Mouse (Mus musculus) embryonic facial prominence, embryonic 12.5 days (tissue): ENCODE results near the gene Mrps21. TPM values are rescaled to one million over a fixed set of nuclear protein-coding genes. Genes with fewer than 3 reads are reported as not detected.
"Not testable (repeated sequence)": the region's sequence is repeated elsewhere in the genome, so short reads cannot be mapped to it uniquely, and the experiment has no call there.

Source experiments
- ATAC-seq: fragments of 200-750 bp; cut with Nextera tagmentation; 2 replicates; pipeline ENCODE4 v1.8.0; 2017; ENCODE audit not compliant: insufficient number of reproducible peaks, insufficient read depth, low FRiP score, low TSS enrichment
- H3K27ac ChIP-seq: fragments of 300-500 bp; sonication (generic); 2 replicates; pipeline ENCODE4 v1.5.1; 2016; ENCODE audit warnings: mild to moderate bottlenecking
- H3K27me3 ChIP-seq: fragments of 300-500 bp; sonication (generic); 2 replicates; pipeline ENCODE4 v1.6.1; 2016; ENCODE audit warnings: mild to moderate bottlenecking, moderate library complexity
- H3K36me3 ChIP-seq: fragments of 300-500 bp; sonication (generic); 2 replicates; pipeline ENCODE4 v1.6.1; 2016; ENCODE audit warnings: mild to moderate bottlenecking
- H3K4me1 ChIP-seq: fragments of 300-500 bp; sonication (generic); 2 replicates; pipeline ENCODE4 v1.6.1; 2016
- H3K4me2 ChIP-seq: fragments of 300-500 bp; sonication (generic); replicated peaks from 2 replicates; pipeline ENCODE4 v1.6.1; 2016; ENCODE audit warnings: mild to moderate bottlenecking, moderate library complexity
- H3K4me3 ChIP-seq: fragments of 300-500 bp; sonication (generic); 2 replicates; pipeline ENCODE4 v1.5.1; 2016; ENCODE audit warnings: mild to moderate bottlenecking
- H3K9ac ChIP-seq: fragments of 300-500 bp; sonication (generic); 2 replicates; pipeline ENCODE4 v1.6.1; 2016; ENCODE audit warnings: mild to moderate bottlenecking, moderate library complexity
- H3K9me3 ChIP-seq: fragments of 300-500 bp; sonication (generic); 2 replicates; pipeline ENCODE4 v1.6.1; 2016; ENCODE audit warnings: mild to moderate bottlenecking, moderate library complexity
- WGBS: fragments of 180-500 bp; shearing (Covaris S2); methylation state at CpG from one replicate; pipeline ENCODE4 v1.1.7; 2016; 5-methylcytosine and 5-hydroxymethylcytosine counted together
- polyA plus RNA-seq: library from polyadenylated mRNA; unstranded; fragments of >200 nt; fragmentation: Nextera tagmentation; extraction: Ambion mirVana; gene quantifications from 2 replicates; pipeline ENCODE4 v1.2.1, GENCODE M21; 2016

Gene Mrps21
- polyA plus RNA-seq, 1 experiment from 2014 or later = 332 TPM

DNA sequence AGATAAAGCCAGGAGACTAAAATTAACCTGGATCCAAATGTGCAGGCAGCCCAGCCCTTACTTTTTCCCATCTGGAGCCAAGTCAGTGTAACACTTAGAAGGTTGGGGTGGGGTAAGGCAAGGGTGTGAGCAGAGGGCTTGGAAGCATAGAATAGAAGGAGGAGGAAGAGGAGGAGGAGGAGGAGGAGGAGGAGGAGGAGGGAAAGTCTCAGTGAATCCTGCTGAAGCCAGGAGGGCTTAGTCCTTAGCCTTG, 31.0 kb upstream of the Mrps21 start:
- Histone ChIP-seq H3K4me1 (peaks cover 36% of the 10 kb centered on the region), H3K9me3 (no peaks in the 10 kb centered on the region), H3K27ac (peak overlapping the region; percentile 36; the same call in 1 of the 2 replicates), H3K9ac (peak overlapping the region; percentile 15; the same call in 1 of the 2 replicates), H3K36me3 (peaks cover 13% of the 10 kb centered on the region), H3K4me3 (no peak overlapping the region), H3K27me3 (no peaks in the 10 kb centered on the region), H3K4me2 (peak overlapping the region; percentile 87)
- ATAC-seq = no peak

DNA sequence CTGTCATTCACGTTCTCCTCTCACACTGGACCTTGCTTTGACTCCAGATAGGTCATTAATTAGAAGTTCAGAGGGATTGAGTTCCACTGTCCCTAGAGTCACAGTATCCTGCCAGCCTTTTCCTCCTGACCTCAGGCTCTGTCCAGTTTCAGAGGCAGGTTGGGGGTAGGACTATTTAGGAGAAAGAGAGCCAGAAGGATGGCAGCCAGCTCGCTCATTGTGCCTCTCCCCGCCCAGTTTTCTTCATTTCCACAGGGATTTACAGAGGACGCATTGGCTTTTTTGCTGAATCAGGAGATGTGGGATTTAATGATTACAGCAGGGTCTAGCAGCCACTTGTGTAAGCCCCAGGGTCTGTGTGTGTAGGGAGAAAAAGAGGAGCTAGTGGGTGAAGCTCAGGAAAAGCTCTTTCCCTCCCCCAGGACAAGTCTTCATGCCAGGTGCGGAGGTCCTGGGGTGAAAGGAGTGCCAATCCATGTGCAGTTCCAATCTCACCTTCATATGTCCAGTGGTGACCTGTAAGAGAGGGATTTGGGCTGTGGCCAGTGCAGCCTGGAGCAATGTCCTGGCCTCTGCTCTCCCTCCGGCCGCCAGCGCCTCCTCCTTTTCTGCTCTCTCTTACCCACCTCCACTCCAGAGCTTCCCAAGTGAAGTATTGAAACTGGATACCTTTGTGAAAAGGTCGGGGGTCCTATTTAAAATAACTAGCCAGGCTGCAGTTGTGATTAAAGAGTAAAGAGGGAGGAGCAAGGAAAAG, 30.5 kb upstream of the Mrps21 start:
- no peak for ATAC-seq
- peak overlapping the region; percentile 87 for H3K4me2 ChIP-seq

GRCm38 (mm10) chr3:95899800-95900524, 28.6 kb upstream of the Mrps21 start:
- Histone ChIP-seq H3K9me3 (no peaks in the 10 kb centered on the region), H3K36me3 (peaks cover 13% of the 10 kb centered on the region), H3K4me1 (peaks cover 35% of the 10 kb centered on the region), H3K9ac (no peak overlapping the region), H3K27me3 (no peaks in the 10 kb centered on the region), H3K4me3 (no peak overlapping the region), H3K4me2 (no peak overlapping the region), H3K27ac (no peak overlapping the region)
- WGBS = 73% methylated on average over 13 of the region's 13 CpGs
- no peak for ATAC-seq

More for the DNA sequence above, 30.5 kb upstream of the Mrps21 start:
- 0 out of 2 replicates have a peak overlapping the region, but pooled peaks have one; percentile 24 for H3K9ac ChIP-seq
- 53% methylated on average over 9 of the region's 9 CpGs for WGBS
- H3K36me3 ChIP-seq = peaks cover 13% of the 10 kb centered on the region
- H3K9me3 ChIP-seq = no peaks in the 10 kb centered on the region
- no peak overlapping the region for H3K4me3 ChIP-seq
- H3K27me3 ChIP-seq = no peaks in the 10 kb centered on the region
- H3K4me1 ChIP-seq = peaks cover 36% of the 10 kb centered on the region
- peak overlapping the region; percentile 36; the same call in 1 of the 2 replicates for H3K27ac ChIP-seq

- not testable (repeated sequence) for H3K27me3 ChIP-seq, H3K9ac ChIP-seq, H3K4me2 ChIP-seq, H3K9me3 ChIP-seq, H3K4me3 ChIP-seq, H3K27ac ChIP-seq, ATAC-seq
- 81% methylated on average over 7 of the region's 7 CpGs for WGBS
- H3K36me3 ChIP-seq = peaks cover 13% of the 10 kb centered on the region
- H3K4me1 ChIP-seq = peaks cover 25% of the 10 kb centered on the region
Measured at GRCm38 (mm10) chr3:95895501-95895900, 24.2 kb upstream of the Mrps21 start.

DNA sequence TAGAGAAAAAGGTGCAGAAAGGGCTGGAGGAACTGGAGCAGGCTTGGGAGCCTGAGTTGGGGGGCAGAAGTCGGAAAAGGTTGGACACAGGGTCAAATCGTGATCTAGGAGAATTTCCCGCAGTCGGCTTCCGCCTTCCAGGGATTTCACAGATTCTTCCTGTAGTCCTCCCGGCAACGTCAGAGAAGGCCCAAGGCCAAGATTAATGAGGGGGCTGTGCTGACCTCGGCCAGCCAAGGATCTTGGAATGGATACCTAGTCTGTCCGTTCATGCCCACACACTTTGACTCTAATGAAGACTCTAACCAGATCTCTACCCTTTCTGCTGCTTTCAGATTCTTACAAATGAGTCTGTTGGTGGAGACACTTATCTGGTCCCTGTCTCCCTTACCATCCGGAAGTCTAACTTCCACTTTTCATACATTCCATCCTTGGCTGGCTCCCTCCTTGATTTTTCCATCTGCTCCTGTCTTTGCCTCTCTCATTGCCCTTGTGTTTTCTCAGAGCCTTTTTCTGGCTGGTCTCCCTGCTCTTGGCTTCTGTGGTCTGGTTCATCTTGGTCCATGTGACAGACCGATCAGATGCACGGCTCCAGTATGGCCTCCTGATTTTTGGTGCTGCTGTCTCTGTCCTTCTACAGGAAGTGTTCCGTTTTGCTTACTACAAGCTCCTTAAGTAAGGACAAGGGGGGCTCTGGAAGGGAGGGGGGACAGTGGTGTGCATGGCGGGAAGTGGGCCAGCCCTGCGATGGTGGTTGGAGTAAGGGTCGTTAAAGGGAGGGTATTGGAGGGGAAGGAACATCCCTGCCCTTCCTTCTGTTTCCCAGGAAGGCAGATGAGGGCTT, 23.2 kb upstream of the Mrps21 start:
- H3K27me3 ChIP-seq = no peaks in the 10 kb centered on the region
- H3K27ac ChIP-seq = peak overlapping the region; percentile 20; the same call in 1 of the 2 replicates
- peaks cover 13% of the 10 kb centered on the region for H3K36me3 ChIP-seq
- peak overlapping the region; percentile 55 for H3K4me3 ChIP-seq
- ATAC-seq = no peak
- no peaks in the 10 kb centered on the region for H3K9me3 ChIP-seq
- peaks cover 25% of the 10 kb centered on the region for H3K4me1 ChIP-seq
- H3K4me2 ChIP-seq = peak overlapping the region; percentile 88
- peak overlapping the region; percentile 64 for H3K9ac ChIP-seq
- WGBS = 14% methylated on average over 16 of the region's 16 CpGs

GRCm38 (mm10) chr3:95893606-95894316, 22.4 kb upstream of the Mrps21 start, which contains the start of gene Aph1a:
TSS of gene Aph1a (plus strand) at chr3:95893969.
- peak within 1 kb of the TSS; percentile 76 for H3K27ac ChIP-seq
- H3K9ac ChIP-seq = peak within 1 kb of the TSS; percentile 64
- H3K9me3 ChIP-seq, H3K27me3 ChIP-seq: not testable (repeated sequence)
- 0% methylated on average over 32 of the region's 43 CpGs for WGBS
- peak within 1 kb of the TSS; percentile 88 for H3K4me2 ChIP-seq
- peak within 1 kb of the TSS; percentile 55 for H3K4me3 ChIP-seq
- peak; percentile 94 for ATAC-seq
- H3K36me3 ChIP-seq = peaks cover 13% of the 10 kb centered on the region
- H3K4me1 ChIP-seq = peaks cover 25% of the 10 kb centered on the region

DNA sequence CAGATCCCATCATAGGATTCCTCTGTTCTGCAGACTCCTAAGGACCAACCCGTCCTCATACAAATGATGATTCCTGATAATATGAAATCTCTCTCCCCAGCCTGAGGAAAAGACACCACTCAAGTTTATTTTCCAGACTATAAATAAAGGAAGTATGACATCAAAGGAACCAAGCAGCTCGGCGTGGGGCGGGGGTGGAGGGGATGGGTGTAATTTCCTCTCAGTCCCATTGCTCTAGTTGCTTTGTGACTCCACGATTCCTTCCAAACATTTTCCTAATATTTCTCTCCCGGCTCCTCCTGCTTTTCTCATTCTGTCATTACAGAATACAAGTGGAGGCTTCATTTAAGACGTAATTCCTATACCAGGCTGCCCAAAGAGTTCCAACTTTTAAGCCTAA, 21.8 kb upstream of the Mrps21 start:
- WGBS = 20% methylated on average over 7 of the region's 7 CpGs
- H3K36me3 ChIP-seq = peaks cover 8% of the 10 kb centered on the region
- H3K4me3 ChIP-seq = peak overlapping the region; percentile 55
- H3K27ac ChIP-seq = peak overlapping the region; percentile 76
- ATAC-seq = no peak
- H3K9ac ChIP-seq = peak overlapping the region; percentile 8; the same call in 1 of the 2 replicates
- peak overlapping the region; percentile 54 for H3K4me2 ChIP-seq
- peaks cover 25% of the 10 kb centered on the region for H3K4me1 ChIP-seq
- no peaks in the 10 kb centered on the region for H3K27me3 ChIP-seq
- no peaks in the 10 kb centered on the region for H3K9me3 ChIP-seq

DNA sequence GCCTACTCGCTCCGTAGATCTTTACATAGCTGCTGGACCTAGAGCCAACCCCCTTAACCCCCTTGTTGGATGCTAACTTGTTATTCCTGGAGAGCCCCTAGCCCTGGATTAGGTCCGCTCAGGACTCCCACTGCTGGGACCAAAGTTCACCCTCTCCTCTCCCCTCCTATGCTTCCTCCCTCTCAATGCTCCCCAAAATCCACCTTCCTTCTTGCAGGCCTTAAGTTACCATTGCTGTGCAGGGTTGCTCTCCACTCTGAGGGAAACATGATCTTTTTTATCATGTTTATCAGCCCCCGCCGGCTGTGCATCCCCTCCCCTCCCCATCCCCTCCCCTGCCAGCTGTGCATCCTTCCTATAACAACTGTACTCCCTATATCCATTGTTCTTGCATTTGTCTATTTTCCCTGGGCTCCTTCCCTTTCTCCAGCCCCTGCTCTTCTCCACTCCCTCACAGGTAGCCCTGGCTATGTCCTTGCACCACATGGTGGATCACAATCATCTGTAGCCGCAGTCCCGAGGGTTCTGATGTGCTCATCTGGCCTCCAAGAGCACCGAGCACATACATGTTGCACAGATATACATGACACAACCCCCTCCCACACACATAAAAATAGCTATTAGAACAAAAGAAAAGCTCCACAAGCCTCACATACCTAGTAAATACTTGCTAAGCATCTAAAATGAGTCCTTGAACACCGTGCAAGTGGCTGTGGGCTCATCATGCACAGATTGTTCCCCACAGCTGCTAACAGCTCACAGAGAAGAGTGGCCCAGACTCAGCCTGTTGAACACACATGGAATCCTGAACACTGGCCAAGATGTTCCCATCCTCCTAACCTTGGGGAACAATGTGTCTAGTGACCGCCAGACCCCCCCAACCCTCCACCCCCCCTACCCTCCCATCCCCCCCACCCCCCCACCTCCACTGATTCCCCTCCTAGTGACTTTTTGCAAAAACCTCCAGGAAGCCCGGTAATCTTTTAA, 21.0 kb upstream of the Mrps21 start:
- ATAC-seq = no peak
- peak overlapping the region; percentile 69 for H3K27ac ChIP-seq
- peak overlapping the region; percentile 31; the same call in 1 of the 2 replicates for H3K9ac ChIP-seq
- H3K27me3 ChIP-seq = no peaks in the 10 kb centered on the region
- H3K36me3 ChIP-seq = peaks cover 4% of the 10 kb centered on the region; the same call in 1 of the 2 replicates
- H3K4me2 ChIP-seq = peak overlapping the region; percentile 36
- no peaks in the 10 kb centered on the region for H3K9me3 ChIP-seq
- WGBS = 33% methylated on average over 11 of the region's 11 CpGs
- H3K4me3 ChIP-seq = peak overlapping the region; percentile 19
- peaks cover 25% of the 10 kb centered on the region for H3K4me1 ChIP-seq

DNA sequence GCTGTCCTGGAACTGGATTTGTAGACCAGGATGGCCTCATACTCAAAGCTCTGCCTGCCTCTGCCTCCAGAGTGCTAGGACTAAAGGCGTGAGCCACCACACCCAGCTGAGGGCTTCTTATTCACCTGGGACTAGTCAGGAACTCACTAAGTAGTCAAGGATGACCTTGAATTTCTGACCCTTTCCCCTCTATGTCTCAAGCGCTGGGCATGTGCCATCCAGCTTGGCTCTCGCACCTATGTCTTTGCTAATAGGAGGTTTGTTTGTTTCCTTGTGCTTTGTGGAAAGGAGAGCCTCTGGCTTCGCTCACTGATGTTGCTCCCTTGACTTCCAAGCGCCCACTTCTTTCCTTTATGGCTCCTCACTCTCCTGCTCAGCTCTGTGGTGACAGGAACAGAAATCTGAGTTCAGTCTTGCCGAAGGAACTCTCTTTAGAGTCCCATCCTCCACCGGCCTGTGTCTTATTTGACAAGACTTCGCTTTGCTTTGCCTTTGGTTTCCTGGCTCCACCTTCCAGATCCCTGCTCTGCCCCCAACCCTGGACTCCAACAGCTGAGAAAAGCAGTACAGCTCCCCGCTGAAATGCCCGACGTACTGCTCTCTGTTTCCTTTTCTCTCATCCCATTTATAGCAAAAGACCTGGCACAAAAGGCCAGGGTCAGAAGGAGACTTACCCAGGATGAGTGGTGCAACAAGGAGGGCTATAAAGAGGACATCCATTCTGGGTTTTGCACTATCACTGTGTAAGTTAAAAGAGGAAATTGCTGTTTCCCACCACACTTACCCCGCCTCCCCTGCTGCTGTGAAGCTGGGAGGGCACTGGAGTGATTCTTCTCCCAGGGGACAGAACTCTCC, 20.1 kb upstream of the Mrps21 start, which contains the start of gene BC028528:
Gene BC028528 (minus strand): TSS at position 795 of the 855 bp plus-strand sequence.
- ATAC-seq = no peak
- Histone ChIP-seq H3K9ac (peak within 1 kb of the TSS; percentile 31), H3K4me3 (peak within 1 kb of the TSS; percentile 19), H3K27ac (peak within 1 kb of the TSS; percentile 69), H3K9me3 (no peaks in the 10 kb centered on the region), H3K27me3 (no peaks in the 10 kb centered on the region), H3K4me1 (peaks cover 25% of the 10 kb centered on the region), H3K36me3 (peaks cover 6% of the 10 kb centered on the region; the same call in 1 of the 2 replicates), H3K4me2 (peak within 1 kb of the TSS; percentile 36)
- WGBS = 27% methylated on average over 12 of the region's 12 CpGs
